Mouse (Mus musculus): Measurements from ENCODE around the gene Nprl2.

GRCm38 (mm10) chr9:107586504-107586903 is 44.5 kb downstream of the Nprl2 start:
- TF ChIP-seq CTCF (IDR thresholded peaks at IDR 0.05; ENCODE audit: borderline replicate concordance, control insufficient read depth, extremely low read depth, insufficient read depth, low read length, poor library complexity): no peak
- no peak for TF ChIP-seq POLR2A (IDR thresholded peaks at IDR 0.05; ENCODE audit: control insufficient read depth, extremely low read depth, insufficient read depth, low read length, poor library complexity)
